Comparison of ENCODE assay signal across 29 mouse cellular contexts in the genomic region with DNA sequence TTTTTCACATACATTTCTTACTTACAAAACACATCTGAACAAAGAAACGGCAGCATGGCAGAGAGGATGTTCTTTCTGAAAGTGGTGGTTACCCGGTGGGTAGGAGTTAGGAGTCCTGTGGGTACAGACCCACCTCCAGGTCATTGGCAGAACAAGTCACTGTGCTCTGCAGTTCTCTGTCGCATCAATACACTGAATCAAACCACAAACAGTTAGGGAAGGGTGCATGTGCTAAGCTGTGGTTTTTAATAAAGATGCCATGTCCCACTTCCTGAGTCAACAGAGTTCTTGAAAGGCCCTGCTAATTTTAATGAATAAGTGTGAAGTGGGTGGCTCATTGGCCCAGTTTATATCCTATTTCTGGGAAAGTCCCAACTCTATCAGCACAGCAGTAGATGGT. TPM values are rescaled to one million over a fixed set of nuclear protein-coding genes. Genes with fewer than 3 reads are reported as not detected.
DNase-seq lines count a peak whose midpoint lies in the region; ATAC-seq lines count a peak whose summit lies in the region.
"Had no signal": no experiment of that assay in that cellular context is flagged by ENCODE, and none has a peak within 500 bp of the region (broad histone marks: within the 10 kb centered on the region; RNA-seq: fewer than 3 reads in every experiment).

No protein-coding gene starts in this region.

- peaks cover 40% of the 10 kb centered on the region for H3K27me3 ChIP-seq in heart, embryonic 10.5 days (ENCODE audit: insufficient read depth, poor library complexity, severe bottlenecking)
- H3K27me3 ChIP-seq in heart, embryonic 11.5 days (ENCODE audit: control insufficient read depth, insufficient read depth, low read length) = peaks cover 19% of the 10 kb centered on the region

- 75% methylated on average over 3 of the region's 3 CpGs for WGBS in heart, embryonic 10.5 days
- WGBS in heart, embryonic 11.5 days (ENCODE audit: insufficient replicate concordance) = 79% methylated on average over 3 of the region's 3 CpGs

- no peaks in the 10 kb centered on the region for H3K36me3 ChIP-seq in heart, embryonic 10.5 days
- no peaks in the 10 kb centered on the region for H3K36me3 ChIP-seq in heart, embryonic 11.5 days (ENCODE audit: control insufficient read depth, insufficient read depth, low read length)
- H3K36me3 ChIP-seq: embryonic facial prominence, embryonic 10.5 days; forebrain, embryonic 15.5 days; heart, embryonic 15.5 days; intestine, embryonic 15.5 days; midbrain, embryonic 10.5 days had no signal

- no peak overlapping the region for H3K9ac ChIP-seq in heart, embryonic 11.5 days (ENCODE audit: low read depth, low read length)
- H3K9ac ChIP-seq: forebrain, embryonic 15.5 days; heart, embryonic 15.5 days; hindbrain, embryonic 14.5 days; intestine, embryonic 15.5 days had no signal

- peak; percentile 50 for DNase-seq in heart, embryonic 10.5 days (ENCODE audit: low spot score)
- peak; percentile 51 for DNase-seq in T-cell, adult 2 months (ENCODE audit: low spot score)
- DNase-seq in kidney, postnatal 36 days = no peak
- no peak for DNase-seq in spleen, postnatal 10 days (ENCODE audit: low spot score in 2 of 2)
- DNase-seq in urinary bladder, postnatal 36 days (ENCODE audit: low spot score in 2 of 2) = no peak
- DNase-seq: cerebellum, adult 18-20 months; cerebellum, postnatal 25 days; gastrocnemius, postnatal 25 days; heart, adult 2 months; heart, postnatal 36 days; kidney, adult 9 months; kidney, postnatal 25 days; layer of hippocampus, postnatal 36 days; lung, postnatal 4 days; right cerebral cortex, postnatal 14 days; thymus, postnatal 4 days had no signal

- no peak overlapping the region for H3K27ac ChIP-seq in heart, embryonic 10.5 days
- no peak overlapping the region for H3K27ac ChIP-seq in heart, embryonic 11.5 days (ENCODE audit: low read depth, low read length)
- H3K27ac ChIP-seq: embryonic facial prominence, embryonic 10.5 days; forebrain, embryonic 15.5 days; heart, adult 2 months; heart, embryonic 15.5 days; hindbrain, embryonic 14.5 days; intestine, embryonic 15.5 days; midbrain, embryonic 10.5 days had no signal

- H3K4me2 ChIP-seq in heart, embryonic 11.5 days = no peak overlapping the region
- H3K4me2 ChIP-seq: forebrain, embryonic 15.5 days; heart, embryonic 15.5 days; hindbrain, embryonic 14.5 days; intestine, embryonic 15.5 days had no signal

- no peaks in the 10 kb centered on the region for H3K9me3 ChIP-seq in heart, embryonic 10.5 days
- H3K9me3 ChIP-seq in heart, embryonic 11.5 days (replicated peaks; ENCODE audit: control insufficient read depth, low read length) = no peaks in the 10 kb centered on the region
- H3K9me3 ChIP-seq: embryonic facial prominence, embryonic 10.5 days; forebrain, embryonic 15.5 days; heart, embryonic 15.5 days; intestine, embryonic 15.5 days; midbrain, embryonic 10.5 days had no signal

- peaks cover 14% of the 10 kb centered on the region for H3K4me1 ChIP-seq in heart, embryonic 10.5 days
- H3K4me1 ChIP-seq in heart, embryonic 11.5 days (ENCODE audit: control insufficient read depth, insufficient read depth, low read length) = 0 out of 2 replicates have a peak, but pooled peaks cover 4% of the 10 kb centered on the region
- H3K4me1 ChIP-seq: forebrain, embryonic 15.5 days; intestine, embryonic 15.5 days; midbrain, embryonic 10.5 days had no signal

- no peak for ATAC-seq in heart, embryonic 11.5 days (replicated peaks; ENCODE audit: insufficient number of reproducible peaks, low FRiP score, low TSS enrichment)
- peak; percentile 92 for ATAC-seq in inflammation-experienced regulatory T-cells, adult 6 months
- ATAC-seq in neutrophil, adult 5-6 weeks (ENCODE audit: extremely low read depth, insufficient number of reproducible peaks, low FRiP score, poor library complexity, severe bottlenecking) = 0 out of 2 replicates have a peak, but pooled peaks have one; percentile 16
- ATAC-seq: forebrain, embryonic 15.5 days; intestine, embryonic 15.5 days had no signal

- no peak overlapping the region for H3K4me3 ChIP-seq in heart, embryonic 10.5 days
- H3K4me3 ChIP-seq in heart, embryonic 11.5 days (ENCODE audit: low read depth, low read length) = no peak overlapping the region
- H3K4me3 ChIP-seq: embryonic facial prominence, embryonic 10.5 days; forebrain, embryonic 15.5 days; heart, adult 2 months; heart, embryonic 15.5 days; intestine, embryonic 15.5 days; midbrain, embryonic 10.5 days had no signal

RNA-seq across cellular contexts. Expression of gene Il20ra, which starts 6.3 kb away (rescaled TPM):
- polyA plus RNA-seq in heart, embryonic 10.5 days (2016; fragmentation: Nextera tagmentation; extraction: Ambion mirVana) = 0.20 and 0.26 TPM in 2 replicates
- 0.11 and 0.24 TPM in 2 replicates for polyA plus RNA-seq in heart, embryonic 11.5 days (2014; fragmentation: Nextera tagmentation; extraction: Ambion mirVana)
- polyA plus RNA-seq in inflammation-experienced regulatory T-cells, adult 6 months (2017; shearing (Covaris generic)) = under 1 TPM in 1 of 3 experiments, not detected in 2; 0.73 TPM
- not detected in 2 replicates for total RNA-seq in neutrophil, adult 5-6 weeks (2017)
- total RNA-seq: gastrocnemius, postnatal 25 days; heart, adult 2 months; heart, postnatal 36 days; layer of hippocampus, adult 8-10 months; layer of hippocampus, postnatal 36 days; liver, adult 2 months; MEL had no signal
- polyA plus RNA-seq: heart, adult 2 months; heart, embryonic 15.5 days; liver, adult 2 months; neural tube, embryonic 11.5 days had no signal

Comparison
In these comparisons a context has a peak if more than half of its experiments do, and no peak if none do; other contexts are left out.
1. DNase-seq: peak in heart, embryonic 10.5 days (single experiment) and T-cell, adult 2 months (single experiment); none in kidney, postnatal 36 days (0 of 2), spleen, postnatal 10 days (0 of 2) and urinary bladder, postnatal 36 days (0 of 2).